Mouse (Mus musculus): ENCODE measurements around the gene Mrvi1. TPM values are rescaled to one million over a fixed set of nuclear protein-coding genes. Genes with fewer than 3 reads are reported as not detected.

Gene Mrvi1
- polyA plus RNA-seq (2014; fragmentation: Illumina TruSeq; extraction: RNeasy Lipid Tissue Mini Kit (QIAGEN cat#74804)), result 71.1 TPM

DNA sequence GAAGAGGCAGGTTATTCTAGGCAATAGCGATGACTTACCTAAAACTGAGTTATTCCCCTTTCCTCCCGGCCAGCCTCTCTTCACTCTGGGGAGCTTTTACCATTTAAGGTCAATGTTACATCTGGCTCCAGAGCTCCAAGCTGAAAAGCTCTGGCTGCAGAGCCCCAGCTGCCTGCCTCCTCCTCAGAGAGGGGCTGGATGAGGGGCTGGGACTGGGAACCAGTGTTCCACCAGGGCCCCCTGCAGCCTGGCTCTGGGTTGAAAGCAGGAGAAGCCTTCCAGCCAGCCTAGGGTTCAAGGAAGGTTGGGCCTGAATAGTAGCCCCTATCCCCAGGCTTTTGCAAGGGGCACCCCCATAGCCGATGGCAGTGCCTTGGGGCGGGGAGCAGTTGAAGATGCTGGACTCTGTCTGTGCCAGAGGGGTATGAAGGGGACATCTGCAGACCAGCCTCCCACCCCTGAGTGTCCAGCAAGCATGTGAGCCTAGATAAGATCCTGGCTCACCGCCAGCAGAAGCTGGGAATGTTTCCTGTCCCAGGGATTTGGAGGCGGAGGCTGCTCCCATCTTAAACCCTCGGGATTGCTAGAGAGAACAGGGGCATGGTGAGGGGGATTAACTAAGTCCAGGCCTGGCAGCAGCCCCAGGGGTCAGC lies at the start of gene Mrvi1:
Gene Mrvi1, minus strand, starts transcription at position 409 of the 653 bp plus-strand sequence.

DNA sequence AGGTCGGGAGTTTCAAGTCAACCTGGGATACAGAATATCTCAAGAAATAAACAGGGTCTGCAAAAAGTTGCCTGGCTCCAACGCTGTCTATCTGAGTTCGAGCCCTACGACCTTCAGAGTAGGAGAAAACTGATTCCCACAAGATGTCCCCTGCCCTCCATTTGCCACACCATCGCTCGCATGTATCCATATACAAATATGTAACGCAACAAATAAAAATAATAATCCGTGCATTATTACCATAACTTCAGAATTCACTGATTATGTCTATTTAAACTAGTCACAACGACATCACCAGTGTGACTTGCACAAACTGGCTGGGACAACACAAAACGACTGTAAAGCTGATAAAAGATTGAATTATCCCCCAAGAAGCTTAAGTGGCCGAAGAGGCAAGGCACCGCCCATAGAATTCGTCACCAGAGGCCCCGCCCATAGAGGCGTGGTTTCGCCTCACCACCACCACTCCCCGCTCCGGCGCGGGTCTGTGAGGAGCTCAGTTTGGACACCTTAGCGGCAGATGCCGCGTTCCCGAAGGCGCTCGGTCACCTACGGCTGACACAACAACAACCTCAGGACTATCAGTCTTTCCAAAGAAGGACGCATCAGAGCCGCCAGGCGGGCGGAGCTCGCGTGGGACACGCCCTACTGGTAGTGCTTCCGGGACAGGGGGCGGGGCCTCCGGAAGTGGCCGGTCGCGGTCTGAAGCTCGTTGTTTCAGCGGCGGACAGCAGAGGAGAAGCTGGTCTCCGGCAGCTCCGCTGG lies 46.2 kb upstream of the Mrvi1 start, which contains the start of gene Ctr9:
Gene Ctr9, plus strand, starts transcription at position 671 of the 765 bp plus-strand sequence.

DNA sequence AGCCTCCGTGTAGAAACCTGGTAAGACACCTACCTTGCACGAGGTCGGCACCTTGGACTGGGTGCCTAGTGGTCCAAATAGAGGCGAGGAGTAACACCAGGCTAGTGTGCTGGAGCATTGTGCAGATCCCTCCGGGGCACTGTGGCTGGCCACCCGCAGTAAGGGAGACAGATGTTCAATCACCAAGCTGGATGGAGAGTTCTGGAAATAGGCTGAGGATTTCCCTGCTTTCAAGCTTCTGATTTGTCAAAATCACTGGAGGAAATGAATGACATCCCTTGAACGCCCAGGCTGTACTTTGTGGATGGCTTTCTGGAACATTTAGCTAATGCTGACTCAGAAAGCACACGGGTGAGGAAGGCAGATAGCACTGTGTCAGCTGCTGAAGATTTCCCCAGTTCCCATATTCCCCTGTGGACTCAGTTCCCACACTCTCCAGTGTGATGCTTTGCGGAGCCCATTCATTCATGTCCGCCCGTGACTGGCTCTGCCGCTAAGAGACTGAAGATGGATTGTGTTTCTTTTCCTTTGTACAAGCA lies 119.4 kb downstream of the Mrvi1 start, which contains the start of gene Lyve1:
Gene Lyve1, minus strand, starts transcription at position 489 of the 539 bp plus-strand sequence.

DNA sequence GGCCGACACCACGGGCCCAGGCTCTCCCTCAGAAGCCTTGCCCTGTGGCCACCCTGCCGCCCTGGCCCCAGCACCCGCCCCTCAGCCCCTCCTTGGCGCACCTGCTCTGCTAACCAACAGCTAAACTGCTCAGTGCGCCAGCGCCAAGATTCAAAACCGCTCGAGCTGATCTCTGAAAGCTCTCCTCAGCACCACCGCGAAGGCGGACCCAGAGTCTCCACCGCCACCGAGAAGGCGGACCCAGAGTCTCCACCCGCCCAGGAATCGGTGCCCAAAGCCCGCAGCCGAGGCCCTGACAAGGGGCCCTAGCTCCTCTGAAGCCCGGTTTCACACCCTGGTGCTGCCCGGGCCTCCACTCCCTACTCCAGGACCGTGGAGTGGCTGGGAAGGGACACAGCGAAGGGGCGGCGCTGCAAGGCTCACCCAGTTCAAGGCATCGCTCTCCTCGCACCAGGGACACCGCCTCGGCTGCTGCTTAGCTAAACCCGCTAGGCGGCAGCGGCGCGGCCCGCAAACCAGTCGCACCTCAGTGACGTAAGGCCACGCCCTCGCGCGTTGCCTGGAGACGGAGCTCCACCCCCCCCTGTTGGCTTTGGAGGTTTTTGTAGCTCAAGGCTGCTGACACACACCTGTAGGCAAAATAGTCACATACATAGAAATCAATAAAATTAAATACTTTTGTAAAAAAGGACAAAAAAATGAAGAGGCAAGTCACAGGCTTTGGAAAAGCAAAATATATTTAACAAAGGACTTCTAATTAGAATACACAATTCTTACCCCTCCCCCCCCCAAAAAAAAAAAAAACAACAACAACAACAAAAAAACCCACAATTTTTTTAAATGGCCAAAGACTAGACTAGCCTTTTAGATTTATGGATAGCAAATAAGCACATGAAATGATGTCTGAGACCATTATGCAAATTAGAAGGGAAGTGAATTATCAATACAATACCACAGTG lies 138.1 kb downstream of the Mrvi1 start, which contains the start of gene Rnf141:
Gene Rnf141, minus strand, starts transcription at position 542 of the 959 bp plus-strand sequence.

Other genes starting within 250 kb of the Mrvi1 start
- gene Ampd3, start 214.3 kb downstream of the Mrvi1 start, polyA plus RNA-seq (2014; fragmentation: Illumina TruSeq; extraction: RNeasy Lipid Tissue Mini Kit (QIAGEN cat#74804)), result 33.7 TPM
- gene Rnf141, start 138.0 kb downstream of the Mrvi1 start, polyA plus RNA-seq (2014; fragmentation: Illumina TruSeq; extraction: RNeasy Lipid Tissue Mini Kit (QIAGEN cat#74804)), result 99.2 TPM
- 34.3 TPM for gene Lyve1, start 119.2 kb downstream of the Mrvi1 start, polyA plus RNA-seq (2014; fragmentation: Illumina TruSeq; extraction: RNeasy Lipid Tissue Mini Kit (QIAGEN cat#74804))
- gene Ctr9, start 46.5 kb upstream of the Mrvi1 start, polyA plus RNA-seq (2014; fragmentation: Illumina TruSeq; extraction: RNeasy Lipid Tissue Mini Kit (QIAGEN cat#74804)), result 58.3 TPM
- gene Eif4g2, start 100.6 kb upstream of the Mrvi1 start, polyA plus RNA-seq (2014; fragmentation: Illumina TruSeq; extraction: RNeasy Lipid Tissue Mini Kit (QIAGEN cat#74804)), result 3,044 TPM